Mouse (Mus musculus) liver, adult (tissue): ENCODE measurements around the gene Map3k7cl.

Source experiments
- GATA4 ChIP-seq: IDR thresholded peaks from 2 replicates; pipeline ENCODE4 v1.6.1; 2014; ENCODE audit warnings: mild to moderate bottlenecking, low read length; ENCODE audit not compliant: insufficient replicate concordance

Gene Map3k7cl

DNA sequence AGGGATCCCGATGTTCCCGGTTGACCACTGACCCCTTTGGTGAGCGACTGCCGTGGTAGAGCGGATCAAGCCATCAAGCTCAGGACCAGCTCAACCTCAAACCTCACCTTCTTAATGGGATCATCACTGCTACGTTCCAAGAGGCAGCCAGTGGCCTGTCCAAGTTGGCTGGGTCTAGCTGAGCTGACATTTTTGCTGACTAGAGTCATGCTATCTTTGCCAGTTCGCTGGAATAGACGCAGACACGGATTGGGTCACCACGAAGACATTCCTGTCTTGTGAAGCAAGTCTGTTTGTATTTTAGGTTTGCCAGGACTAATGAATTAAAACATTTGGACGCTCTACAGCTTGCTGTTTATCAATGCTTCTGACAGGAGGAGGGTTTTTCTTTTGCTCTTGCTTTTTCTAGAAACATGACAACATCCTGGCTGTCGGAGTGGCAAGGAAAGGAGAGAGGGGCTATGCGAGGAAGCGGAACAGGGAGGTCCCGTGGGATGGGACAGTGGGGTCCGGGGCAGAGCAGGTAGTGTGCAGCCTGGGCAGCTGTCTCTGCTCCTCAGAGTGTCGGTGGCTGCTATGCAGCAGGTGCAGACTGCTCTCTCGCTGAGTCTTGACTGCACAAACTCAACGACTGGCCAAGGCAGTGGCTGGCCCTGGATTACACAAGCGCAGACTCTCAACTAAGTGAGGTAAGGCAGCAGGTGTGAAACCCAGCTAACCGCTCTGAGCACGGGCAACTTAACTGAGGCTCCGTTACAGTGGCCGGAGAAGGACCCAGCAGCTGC is at the start of gene Map3k7cl:
Gene Map3k7cl (plus strand): TSS at position 424 of the 785 bp plus-strand sequence.
- TF ChIP-seq GATA4: no peak

DNA sequence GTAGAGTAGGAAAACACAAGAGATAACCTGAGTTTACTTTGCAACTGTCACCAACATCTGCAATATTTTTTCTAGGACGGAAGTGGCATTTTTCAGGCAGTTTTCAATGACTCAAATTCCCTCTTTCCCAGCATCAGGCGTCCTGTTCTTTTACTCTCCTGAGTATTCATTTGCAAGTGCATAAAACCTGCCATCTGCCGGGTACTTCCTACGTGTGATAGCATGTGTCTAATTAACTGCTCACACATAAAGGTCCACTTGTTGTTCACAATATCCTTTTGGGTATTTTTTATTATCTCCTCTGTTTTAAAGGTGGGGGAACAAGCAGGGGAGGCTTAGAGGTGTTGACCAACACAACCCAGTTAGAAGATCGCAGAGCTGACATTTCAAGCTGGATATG is 41.4 kb upstream of the Map3k7cl start:
- TF ChIP-seq GATA4: no peak

DNA sequence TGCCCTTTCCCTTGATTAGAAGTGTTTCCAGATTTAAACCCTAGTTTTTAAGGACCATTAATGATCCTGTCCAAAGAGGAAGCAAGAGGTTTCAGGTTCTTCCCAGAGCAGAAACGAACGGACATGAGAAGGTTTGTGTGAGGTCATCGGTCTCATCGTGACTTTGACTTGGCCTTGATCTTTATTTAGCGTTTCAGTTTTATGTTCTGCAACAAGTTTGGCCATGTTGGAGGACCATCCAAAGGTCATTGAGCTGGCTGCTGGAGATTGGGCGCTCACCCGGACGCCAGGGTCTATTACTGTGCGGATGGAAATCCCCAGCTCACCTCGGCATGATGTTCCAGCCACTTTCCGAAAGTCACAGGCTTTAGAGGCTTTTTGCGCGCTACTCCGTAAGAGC is 40.8 kb upstream of the Map3k7cl start:
- no peak for TF ChIP-seq GATA4

DNA sequence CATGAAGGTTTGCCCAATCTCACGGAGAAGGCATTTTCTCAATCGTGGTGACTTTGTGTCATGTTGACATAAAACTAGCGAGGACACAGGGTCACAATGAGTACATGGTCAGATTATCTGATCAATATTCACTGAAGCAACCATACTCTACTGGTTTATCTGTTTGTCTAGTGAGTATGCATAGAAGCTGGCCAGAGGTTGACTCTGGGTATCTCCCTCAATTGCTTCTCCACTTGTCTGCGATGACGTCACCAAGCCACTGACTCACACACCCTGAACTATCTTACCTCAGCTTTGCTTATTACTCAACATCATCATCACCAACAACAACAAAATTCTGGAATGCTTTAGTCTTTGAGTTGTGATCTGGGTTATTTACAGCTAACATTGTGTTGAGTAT is 28.9 kb upstream of the Map3k7cl start:
- peak; percentile 4; the same call in 1 of the 2 replicates for TF ChIP-seq GATA4

DNA sequence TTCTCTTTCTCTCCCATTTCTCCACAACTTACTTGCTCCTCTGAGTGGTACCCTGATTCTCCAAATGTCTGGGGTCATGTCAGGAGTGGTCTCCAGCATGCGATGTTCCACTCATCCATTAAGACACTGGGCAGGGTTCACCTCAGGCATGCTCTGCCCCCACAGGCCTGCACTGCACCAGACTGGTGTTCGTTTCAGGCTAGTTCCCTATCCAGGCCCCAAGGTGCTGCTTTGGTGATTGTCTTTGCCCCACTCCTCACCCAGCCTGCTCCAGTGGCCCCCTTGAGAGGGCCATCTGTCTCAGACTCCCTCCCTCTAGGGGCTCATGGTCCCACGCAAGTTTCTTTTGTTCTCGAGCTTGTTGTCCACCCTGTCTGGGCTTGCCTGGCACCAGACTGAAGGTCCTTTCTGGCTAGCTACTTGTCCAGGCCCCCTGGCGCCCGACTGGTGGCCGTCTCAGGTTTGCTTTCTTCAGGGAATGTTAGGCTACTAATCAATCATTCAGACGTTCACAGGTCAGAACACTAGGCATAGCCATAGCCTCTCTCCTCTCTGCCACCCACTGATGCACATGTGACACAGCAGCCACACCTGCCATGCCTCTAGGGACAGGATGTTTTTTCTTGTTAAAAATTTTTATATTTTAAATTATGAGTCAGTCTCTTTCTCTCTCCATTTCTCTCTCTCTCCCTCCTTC is 25.4 kb upstream of the Map3k7cl start:
- no peak for TF ChIP-seq GATA4

DNA sequence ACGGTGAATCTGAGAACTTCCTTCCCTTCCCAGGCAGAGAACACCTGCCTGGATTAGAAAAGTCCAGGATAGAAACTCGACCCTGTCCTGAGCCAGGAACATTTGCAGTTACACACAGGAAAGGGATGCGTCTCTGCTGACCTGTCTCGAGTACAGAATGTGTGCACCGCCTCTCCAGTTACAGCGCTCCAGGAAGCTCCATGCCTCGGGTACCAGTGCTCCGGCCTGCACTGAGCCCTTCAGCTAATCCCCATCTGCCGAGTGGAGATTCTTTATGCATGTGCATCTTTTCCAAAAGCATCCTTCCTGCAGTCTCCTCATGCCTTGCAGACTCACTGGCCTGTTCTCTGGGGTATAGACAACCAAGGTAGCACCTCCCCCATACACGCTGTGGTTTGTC is 24.4 kb upstream of the Map3k7cl start:
- TF ChIP-seq GATA4: no peak

DNA sequence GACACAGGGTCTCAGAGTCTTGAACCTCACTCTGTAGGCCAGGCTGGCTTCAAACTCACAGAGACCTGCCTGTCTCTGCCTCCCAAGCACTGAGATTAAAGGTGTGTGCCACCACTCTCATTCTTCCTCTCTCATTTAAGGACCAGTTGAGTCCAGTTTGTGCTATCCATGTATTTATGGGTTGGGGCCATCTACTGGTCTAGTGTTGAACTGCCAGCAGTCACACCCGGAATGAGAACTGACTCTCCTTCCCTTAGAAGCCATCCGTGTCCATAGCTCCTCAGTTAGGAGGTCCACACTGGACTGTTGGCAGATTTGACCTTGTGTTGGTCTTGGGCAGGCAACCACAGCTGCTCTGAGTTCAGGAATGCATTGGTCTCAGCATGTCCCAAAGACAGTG is 4.8 kb upstream of the Map3k7cl start:
- TF ChIP-seq GATA4: no peak

DNA sequence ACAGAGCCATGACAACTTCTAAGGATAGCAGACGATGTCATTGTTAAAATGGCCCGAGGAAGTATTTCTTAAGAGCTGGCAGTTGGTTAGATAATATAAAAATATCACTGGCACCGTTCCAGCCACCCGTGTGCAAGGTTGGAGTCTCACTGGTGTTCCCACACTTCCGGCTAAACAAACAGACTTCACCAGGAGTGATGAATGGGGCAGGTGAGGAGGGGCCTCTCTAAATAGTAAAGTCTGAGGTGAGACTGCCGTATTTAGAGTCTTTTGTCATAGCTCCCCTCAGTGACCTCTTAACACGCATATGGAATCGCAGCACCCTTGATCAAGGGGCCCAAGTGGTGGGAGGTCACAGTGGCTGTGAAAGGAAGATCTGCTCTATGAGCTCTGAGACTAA is 3.2 kb downstream of the Map3k7cl start:
- TF ChIP-seq GATA4: no peak

DNA sequence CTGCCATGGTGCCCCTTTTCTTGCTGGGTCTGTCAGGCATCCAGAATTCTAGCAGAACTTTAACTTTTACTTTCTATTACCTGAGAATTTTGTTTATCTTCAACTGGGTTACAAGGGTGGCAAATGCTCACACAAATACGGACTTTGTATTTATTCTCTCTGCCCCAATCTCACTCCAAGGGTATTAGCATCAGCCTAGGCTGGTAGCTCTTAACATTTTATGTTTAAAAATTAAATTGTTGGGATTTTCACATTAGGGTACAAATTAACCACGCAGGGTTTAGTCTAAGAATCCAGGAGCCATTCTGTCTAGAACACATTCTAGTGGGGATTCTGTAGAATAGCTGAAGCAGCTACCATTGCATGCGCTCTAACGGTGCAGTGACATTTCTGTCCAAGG is 8.4 kb downstream of the Map3k7cl start:
- TF ChIP-seq GATA4: no peak

DNA sequence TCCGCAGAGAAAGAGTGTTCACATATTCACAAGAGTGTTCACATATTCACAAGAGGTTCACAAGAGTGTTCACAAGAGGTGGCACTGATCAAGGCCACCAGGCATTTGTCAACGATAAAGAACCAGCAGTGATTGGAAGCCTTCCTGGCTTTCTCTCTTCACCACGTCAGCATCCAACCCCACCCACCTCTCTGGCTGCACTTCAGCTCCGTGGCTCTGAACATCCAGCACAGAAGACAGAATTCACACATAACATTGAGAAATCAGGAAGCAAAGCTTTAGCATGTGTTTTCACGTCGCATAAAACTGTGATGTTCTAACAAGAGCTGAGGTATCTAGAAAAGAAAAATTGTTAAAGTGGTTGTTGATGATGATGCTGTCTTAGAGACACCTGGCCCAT is 10.4 kb downstream of the Map3k7cl start:
- TF ChIP-seq GATA4: no peak

DNA sequence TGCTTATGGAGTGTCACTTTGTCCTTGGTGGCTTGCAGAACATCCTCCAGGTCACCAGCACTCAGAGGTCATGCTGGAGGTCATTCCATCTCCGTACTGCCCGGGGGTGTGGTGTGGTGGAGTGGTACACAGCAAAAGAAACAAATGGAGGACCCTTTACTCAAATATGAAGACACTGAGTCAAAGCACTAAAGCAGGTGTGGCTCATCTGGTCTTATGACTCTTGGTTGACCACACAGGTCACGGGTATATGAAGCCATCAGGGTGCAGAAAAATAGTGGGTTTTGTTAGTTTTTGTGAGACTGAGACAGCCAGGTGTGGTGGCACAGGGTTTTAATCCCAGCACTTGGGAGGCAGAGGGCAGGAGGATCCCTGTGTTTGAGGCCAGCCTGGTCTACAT is 11.4 kb downstream of the Map3k7cl start:
- TF ChIP-seq GATA4: no peak

DNA sequence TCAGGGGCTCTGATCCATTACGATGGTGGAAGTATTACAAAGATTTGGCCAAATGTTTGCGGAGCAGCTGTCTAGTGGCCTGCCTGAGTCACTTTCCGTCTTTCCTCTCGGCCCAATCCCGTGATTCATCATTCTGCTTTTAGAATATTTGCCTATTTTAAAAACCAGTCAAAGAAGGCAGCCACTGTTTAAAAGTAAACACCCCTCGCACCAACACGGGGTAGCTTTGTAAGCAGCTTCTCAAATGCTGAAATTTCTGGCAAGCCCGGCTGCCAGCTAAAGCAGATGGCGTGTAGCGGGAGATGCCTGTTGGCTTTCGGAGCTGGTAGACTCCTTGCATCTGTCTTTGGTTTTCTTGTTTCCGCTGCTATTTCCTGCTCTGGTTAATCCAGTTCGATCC is 14.4 kb downstream of the Map3k7cl start:
- TF ChIP-seq GATA4: no peak

DNA sequence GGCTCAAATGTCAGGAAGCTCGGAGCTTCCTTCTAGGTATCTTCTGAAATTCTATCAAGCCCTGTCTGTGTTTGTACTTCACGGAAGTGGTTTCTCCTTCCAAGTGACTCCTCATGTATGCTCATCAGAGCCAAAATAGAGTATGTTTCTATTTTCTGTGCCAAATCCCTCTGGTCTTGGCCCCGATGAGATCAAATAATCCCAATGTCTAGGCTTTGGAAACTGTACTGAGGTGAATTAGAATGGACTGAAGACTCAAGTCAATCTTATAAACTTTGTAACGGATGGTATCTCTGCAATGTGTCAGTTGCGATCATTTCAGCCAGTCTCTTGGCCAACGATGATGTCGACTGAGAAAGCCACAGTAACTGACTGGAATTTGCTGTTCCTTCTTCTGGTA is 15.1 kb downstream of the Map3k7cl start:
- no peak for TF ChIP-seq GATA4

DNA sequence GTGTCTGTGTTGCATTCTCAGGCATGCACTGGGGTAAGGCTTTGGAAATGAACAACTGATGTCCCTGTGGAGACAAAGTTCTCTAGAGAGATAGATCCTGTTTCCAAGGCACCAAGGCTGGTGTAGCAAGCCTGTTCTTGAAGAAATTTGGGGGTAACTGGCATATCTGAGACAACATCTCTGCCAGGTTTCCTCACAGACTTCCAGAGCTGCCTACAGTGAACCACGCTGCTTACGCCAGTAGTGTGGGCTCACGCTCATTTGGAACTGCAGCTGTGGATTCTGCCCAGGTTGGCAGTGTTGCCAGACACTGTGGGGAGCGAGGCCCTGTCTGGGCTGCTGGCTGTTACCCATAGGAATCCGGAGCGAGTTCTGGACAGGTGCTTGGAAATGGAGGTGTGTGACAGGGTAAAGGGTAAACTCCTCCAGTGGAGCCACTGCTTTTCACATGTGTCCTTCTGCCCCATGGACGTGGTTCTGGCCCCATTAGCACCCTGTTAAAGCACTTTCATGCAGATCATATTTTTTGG is 16.5 kb downstream of the Map3k7cl start:
- TF ChIP-seq GATA4: no peak

DNA sequence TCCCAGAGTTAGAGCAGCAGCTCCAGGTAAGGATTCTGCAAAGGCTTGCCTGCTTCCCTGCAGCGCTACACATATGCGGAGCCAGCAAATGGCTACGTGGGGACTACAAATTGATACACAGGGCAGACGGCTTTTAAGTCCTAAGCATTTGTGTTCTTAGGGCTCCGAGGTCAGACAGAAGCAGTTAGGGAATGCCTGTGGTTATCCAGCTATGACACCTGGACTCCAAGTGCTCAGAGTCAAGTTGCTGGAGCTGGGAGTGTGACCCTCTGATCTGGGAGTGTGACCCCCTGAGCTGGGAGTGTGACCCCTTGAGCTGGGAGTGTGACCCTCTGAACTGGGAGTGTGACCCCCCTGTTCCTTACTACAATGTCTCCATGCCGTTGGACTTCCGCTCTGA is 17.2 kb downstream of the Map3k7cl start:
- TF ChIP-seq GATA4: no peak

DNA sequence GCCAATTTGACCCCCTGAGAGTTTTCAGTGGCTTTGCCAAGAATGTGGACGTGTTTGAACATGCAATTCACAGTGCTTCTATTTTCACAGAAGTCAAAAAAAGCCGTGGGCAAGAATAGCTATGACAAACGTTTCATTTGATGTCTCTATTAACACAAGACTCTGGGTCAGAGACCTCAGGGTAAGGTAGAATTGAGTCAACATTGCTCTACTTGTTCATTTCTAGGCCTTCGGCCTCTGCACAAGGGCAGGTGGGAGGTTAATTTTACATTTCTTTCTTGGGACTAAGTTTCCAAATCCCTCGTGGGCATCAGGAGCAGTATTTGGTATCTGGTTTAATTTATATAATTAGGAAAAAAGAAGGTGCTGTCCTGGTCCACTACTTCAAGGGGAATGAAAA is 20.3 kb downstream of the Map3k7cl start:
- no peak for TF ChIP-seq GATA4
